Mouse (Mus musculus): ENCODE measurements around the gene Slc19a3. TPM values are rescaled to one million over a fixed set of nuclear protein-coding genes. Genes with fewer than 3 reads are reported as not detected.
"Not testable (repeated sequence)": the region's sequence is repeated elsewhere in the genome, so short reads cannot be mapped to it uniquely, and the experiment has no call there.

Slc19a3 gene
- total and polyA plus RNA-seq, 2 experiments from 2014 or later, result 1.7 to 1.8 TPM

GRCm38 (mm10) chr1:83014477-83014876, 23.8 kb downstream of the Slc19a3 start:
- TF ChIP-seq CTCF (IDR thresholded peaks at IDR 0.05; ENCODE audit: low read depth), result no peak
- WGBS, result 95% methylated on average over 3 of the region's 3 CpGs
- Histone ChIP-seq H3K9ac (replicated peaks; ENCODE audit: low read length) (no peak overlapping the region), H3K27me3 (ENCODE audit: insufficient read depth, low read length) (no peaks in the 10 kb centered on the region), H3K4me3 (ENCODE audit: low read length) (no peak overlapping the region), H3K9me3 (ENCODE audit: low read length) (no peaks in the 10 kb centered on the region), H3K4me1 (ENCODE audit: insufficient read depth, low read length) (no peaks in the 10 kb centered on the region), H3K4me2 (ENCODE audit: low read depth, low read length) (no peak overlapping the region), H3K27ac (no peak overlapping the region), H3K36me3 (ENCODE audit: insufficient read depth, low read length) (no peaks in the 10 kb centered on the region)
- DNase-seq (ENCODE audit: low spot score), result no peak
- no peak for ATAC-seq

- 70% methylated on average over 6 of the region's 6 CpGs for WGBS
- Histone ChIP-seq H3K9ac (replicated peaks; ENCODE audit: low read length) (no peak overlapping the region), H3K27ac (no peak overlapping the region), H3K4me3 (ENCODE audit: low read length) (no peak overlapping the region), H3K4me2 (ENCODE audit: low read depth, low read length) (no peak overlapping the region), H3K4me1 (ENCODE audit: insufficient read depth, low read length) (no peaks in the 10 kb centered on the region), H3K36me3 (ENCODE audit: insufficient read depth, low read length) (no peaks in the 10 kb centered on the region), H3K27me3 (ENCODE audit: insufficient read depth, low read length) (no peaks in the 10 kb centered on the region), H3K9me3 (ENCODE audit: low read length) (no peaks in the 10 kb centered on the region)
- TF ChIP-seq CTCF (IDR thresholded peaks at IDR 0.05; ENCODE audit: low read depth), result no peak
- peak; percentile 18 for DNase-seq (ENCODE audit: low spot score)
- no peak for ATAC-seq
Measured at GRCm38 (mm10) chr1:83007471-83007870, 30.8 kb downstream of the Slc19a3 start.

DNA sequence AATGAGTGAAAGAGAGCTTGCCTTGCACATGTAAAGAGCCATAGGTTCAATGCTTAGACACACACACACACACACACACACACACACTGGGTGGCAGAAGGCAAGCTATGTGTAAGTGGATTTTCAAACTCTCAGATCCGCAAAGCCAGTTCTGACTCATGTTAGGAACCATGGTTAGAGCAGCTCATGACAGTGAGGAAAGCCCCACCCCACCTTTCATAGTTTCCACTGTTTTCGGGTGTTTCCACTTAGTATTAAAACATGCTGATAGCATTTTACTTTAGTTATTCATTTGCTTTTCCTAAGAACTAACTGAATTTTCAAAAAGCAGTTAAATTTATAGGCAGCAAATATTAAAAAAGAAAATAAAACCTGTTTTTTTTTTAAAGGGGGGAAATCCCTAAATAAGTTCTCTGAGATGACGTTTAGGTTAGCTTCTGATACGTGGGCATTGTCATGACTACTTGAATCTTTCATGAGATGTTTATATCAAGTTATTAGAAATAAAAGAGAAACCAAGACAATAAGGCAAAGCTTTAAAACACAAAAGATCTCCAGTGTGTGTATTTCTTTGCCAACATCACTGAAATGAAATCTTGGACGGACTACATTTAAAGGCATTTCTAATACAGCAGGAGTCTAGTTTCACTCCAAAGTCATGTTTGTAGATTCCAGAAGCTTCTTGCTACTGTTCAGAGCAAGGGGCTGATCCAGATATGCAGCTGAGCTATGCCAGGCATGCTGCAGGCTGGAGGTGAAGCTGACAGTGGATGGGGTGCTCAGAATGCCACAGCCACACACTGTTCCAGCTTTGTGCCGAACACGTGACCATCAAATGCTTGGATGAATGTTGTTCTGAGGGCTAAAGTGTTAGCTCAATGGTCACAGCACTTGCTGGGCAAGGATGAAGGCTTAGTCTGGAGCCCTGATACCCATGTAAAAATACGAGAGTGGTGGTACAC, 31.7 kb downstream of the Slc19a3 start:
- 79% methylated on average over 8 of the region's 8 CpGs for WGBS

GRCm38 (mm10) chr1:83000306-83000705, 37.9 kb downstream of the Slc19a3 start, which contains the start of gene Gm47959:
Gene Gm47959 (plus strand): TSS chr1:83000548.
- 94% methylated on average over 5 of the region's 9 CpGs for WGBS
- H3K4me1 ChIP-seq (ENCODE audit: insufficient read depth, low read length); H3K36me3 ChIP-seq (ENCODE audit: insufficient read depth, low read length): not testable (repeated sequence)

More for the DNA sequence above, 31.7 kb downstream of the Slc19a3 start:
- H3K27ac ChIP-seq, result no peak overlapping the region
- no peaks in the 10 kb centered on the region for H3K9me3 ChIP-seq (ENCODE audit: low read length)
- H3K4me1 ChIP-seq (ENCODE audit: insufficient read depth, low read length), result no peaks in the 10 kb centered on the region
- H3K4me3 ChIP-seq (ENCODE audit: low read length), result no peak overlapping the region
- DNase-seq (ENCODE audit: low spot score) (no peak), ATAC-seq (no peak)
- H3K4me2 ChIP-seq (ENCODE audit: low read depth, low read length), result no peak overlapping the region
- no peaks in the 10 kb centered on the region for H3K36me3 ChIP-seq (ENCODE audit: insufficient read depth, low read length)
- H3K27me3 ChIP-seq (ENCODE audit: insufficient read depth, low read length), result no peaks in the 10 kb centered on the region
- TF ChIP-seq CTCF (IDR thresholded peaks at IDR 0.05; ENCODE audit: low read depth), result no peak
- no peak overlapping the region for H3K9ac ChIP-seq (replicated peaks; ENCODE audit: low read length)

DNA sequence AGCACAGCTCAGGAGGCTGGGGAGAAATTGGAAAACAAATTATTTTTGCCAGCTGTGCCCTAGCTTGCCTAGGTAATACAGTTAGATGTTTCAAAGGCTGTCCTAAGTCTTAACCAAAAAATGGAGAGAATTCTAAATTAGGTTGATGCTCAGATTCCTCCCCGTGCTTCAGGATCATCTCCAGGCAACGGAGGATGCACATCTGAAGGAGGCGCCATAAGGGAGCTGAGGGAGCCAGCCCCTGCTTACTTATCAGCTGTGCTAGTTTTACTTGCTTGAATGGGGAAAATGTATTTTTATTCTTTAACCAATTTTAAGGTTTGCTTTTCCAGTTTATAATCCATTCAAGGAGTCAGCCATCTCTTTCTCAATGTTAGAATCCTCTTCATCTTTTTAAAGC, 44.3 kb downstream of the Slc19a3 start:
- ATAC-seq (no peak), DNase-seq (ENCODE audit: low spot score) (no peak)
- Histone ChIP-seq H3K9me3 (ENCODE audit: low read length) (no peaks in the 10 kb centered on the region), H3K36me3 (ENCODE audit: insufficient read depth, low read length) (no peaks in the 10 kb centered on the region), H3K27me3 (ENCODE audit: insufficient read depth, low read length) (no peaks in the 10 kb centered on the region), H3K9ac (replicated peaks; ENCODE audit: low read length) (no peak overlapping the region), H3K4me1 (ENCODE audit: insufficient read depth, low read length) (no peaks in the 10 kb centered on the region), H3K4me3 (ENCODE audit: low read length) (no peak overlapping the region), H3K4me2 (ENCODE audit: low read depth, low read length) (no peak overlapping the region), H3K27ac (no peak overlapping the region)
- TF ChIP-seq CTCF (IDR thresholded peaks at IDR 0.05; ENCODE audit: low read depth), result no peak
- WGBS, result 83% methylated on average over 3 of the region's 3 CpGs

More at GRCm38 (mm10) chr1:83000306-83000705, 37.9 kb downstream of the Slc19a3 start, which contains the start of gene Gm47959:
- H3K27ac ChIP-seq; ATAC-seq; H3K9me3 ChIP-seq (ENCODE audit: low read length); H3K4me3 ChIP-seq (ENCODE audit: low read length); DNase-seq (ENCODE audit: low spot score); H3K27me3 ChIP-seq (ENCODE audit: insufficient read depth, low read length); H3K4me2 ChIP-seq (ENCODE audit: low read depth, low read length); H3K9ac ChIP-seq (replicated peaks; ENCODE audit: low read length): not testable (repeated sequence)

DNA sequence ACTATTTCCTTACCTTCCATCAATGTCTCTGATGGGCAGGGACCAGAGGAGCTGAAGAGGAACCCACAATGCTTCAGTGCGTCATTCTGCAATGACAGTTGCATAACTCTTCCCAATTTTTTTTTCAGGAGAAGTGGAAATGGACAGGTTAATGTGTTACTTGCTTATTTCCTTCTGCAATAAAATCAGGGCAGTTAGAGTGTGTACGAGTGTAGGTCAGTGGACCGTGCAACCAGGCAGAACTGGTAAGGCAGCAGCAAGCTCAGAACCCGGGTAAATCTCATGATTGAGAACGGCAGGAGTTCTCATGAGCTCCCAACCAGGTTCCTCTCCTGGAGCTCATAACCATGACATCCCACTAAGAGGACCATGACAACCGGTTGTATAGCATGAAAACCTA, 46.2 kb downstream of the Slc19a3 start:
- no peaks in the 10 kb centered on the region for H3K4me1 ChIP-seq (ENCODE audit: insufficient read depth, low read length)
- no peaks in the 10 kb centered on the region for H3K36me3 ChIP-seq (ENCODE audit: insufficient read depth, low read length)
- H3K9ac ChIP-seq (replicated peaks; ENCODE audit: low read length), result no peak overlapping the region
- H3K9me3 ChIP-seq (ENCODE audit: low read length), result no peaks in the 10 kb centered on the region
- no peak for TF ChIP-seq CTCF (IDR thresholded peaks at IDR 0.05; ENCODE audit: low read depth)
- H3K27me3 ChIP-seq (ENCODE audit: insufficient read depth, low read length), result no peaks in the 10 kb centered on the region
- no peak for ATAC-seq
- WGBS, result 88% methylated on average over 6 of the region's 6 CpGs
- H3K4me2 ChIP-seq (ENCODE audit: low read depth, low read length), result no peak overlapping the region
- no peak overlapping the region for H3K4me3 ChIP-seq (ENCODE audit: low read length)
- no peak for DNase-seq (ENCODE audit: low spot score)
- H3K27ac ChIP-seq, result no peak overlapping the region

GRCm38 (mm10) chr1:82991596-82991995, 46.7 kb downstream of the Slc19a3 start:
- H3K36me3 ChIP-seq (ENCODE audit: insufficient read depth, low read length), result no peaks in the 10 kb centered on the region
- no peak overlapping the region for H3K9ac ChIP-seq (replicated peaks; ENCODE audit: low read length)
- no peaks in the 10 kb centered on the region for H3K9me3 ChIP-seq (ENCODE audit: low read length)
- no peaks in the 10 kb centered on the region for H3K27me3 ChIP-seq (ENCODE audit: insufficient read depth, low read length)
- no peaks in the 10 kb centered on the region for H3K4me1 ChIP-seq (ENCODE audit: insufficient read depth, low read length)
- 74% methylated on average over 3 of the region's 3 CpGs for WGBS
- no peak for TF ChIP-seq CTCF (IDR thresholded peaks at IDR 0.05; ENCODE audit: low read depth)
- DNase-seq (ENCODE audit: low spot score) (no peak), ATAC-seq (no peak)
- no peak overlapping the region for H3K4me2 ChIP-seq (ENCODE audit: low read depth, low read length)
- H3K27ac ChIP-seq, result no peak overlapping the region
- H3K4me3 ChIP-seq (ENCODE audit: low read length), result no peak overlapping the region

Data from hindbrain, postnatal 0 days (tissue).